Mouse (Mus musculus): ENCODE data around the gene 4930544D05Rik.

Gene 4930544D05Rik

DNA sequence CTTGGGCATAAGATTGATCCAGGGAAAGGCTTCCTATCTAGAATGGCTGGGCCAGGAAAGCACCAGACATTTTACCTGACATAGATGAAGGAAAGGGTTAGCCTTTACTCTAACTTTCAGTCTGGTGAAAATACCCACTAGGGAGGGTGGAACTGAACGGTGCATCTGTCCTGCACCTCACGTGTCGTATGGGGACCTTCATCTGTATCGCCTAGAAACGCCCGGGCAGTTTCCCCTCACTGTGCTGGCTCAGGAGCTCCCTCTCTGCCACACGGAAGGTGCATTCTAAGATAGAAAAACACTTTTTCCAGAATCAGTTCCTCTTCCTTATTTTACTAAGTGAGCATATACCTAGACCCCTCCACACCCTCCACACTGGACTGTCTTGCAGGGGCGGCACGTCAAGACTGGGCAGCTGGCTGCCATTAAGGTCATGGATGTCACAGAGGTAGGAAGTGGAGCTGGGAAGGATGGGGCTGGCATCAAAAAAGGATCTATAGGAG lies 17.1 kb upstream of the 4930544D05Rik start:
- DNase-seq (ENCODE audit: low spot score in 2 of 2) = no peak

DNA sequence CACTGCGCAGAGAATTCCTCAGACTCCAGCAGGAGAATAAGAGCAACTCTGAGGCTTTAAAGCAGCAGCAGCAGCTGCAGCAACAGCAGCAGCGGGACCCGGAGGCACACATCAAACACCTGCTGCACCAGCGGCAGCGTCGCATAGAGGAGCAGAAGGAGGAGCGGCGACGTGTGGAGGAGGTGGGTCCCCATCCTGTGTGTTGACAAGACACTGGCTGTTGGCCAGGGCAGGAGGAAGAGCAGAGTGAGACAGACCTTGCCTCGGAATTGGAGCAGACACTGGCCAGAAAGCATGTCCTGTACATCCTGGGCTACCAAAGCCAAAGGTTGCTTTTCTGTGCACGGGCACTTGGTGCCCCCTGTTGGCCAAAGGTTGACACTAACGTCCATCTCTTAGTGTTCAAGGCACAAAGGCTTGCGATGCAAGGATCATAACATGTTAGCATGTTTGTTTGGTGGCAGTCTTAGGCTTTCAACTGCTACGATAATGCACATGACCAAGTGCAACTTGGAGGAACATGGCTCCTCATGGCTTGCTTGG lies 10.6 kb upstream of the 4930544D05Rik start:
- peak; percentile 47 to 77 for DNase-seq (ENCODE audit: low spot score in 2 of 2)

DNA sequence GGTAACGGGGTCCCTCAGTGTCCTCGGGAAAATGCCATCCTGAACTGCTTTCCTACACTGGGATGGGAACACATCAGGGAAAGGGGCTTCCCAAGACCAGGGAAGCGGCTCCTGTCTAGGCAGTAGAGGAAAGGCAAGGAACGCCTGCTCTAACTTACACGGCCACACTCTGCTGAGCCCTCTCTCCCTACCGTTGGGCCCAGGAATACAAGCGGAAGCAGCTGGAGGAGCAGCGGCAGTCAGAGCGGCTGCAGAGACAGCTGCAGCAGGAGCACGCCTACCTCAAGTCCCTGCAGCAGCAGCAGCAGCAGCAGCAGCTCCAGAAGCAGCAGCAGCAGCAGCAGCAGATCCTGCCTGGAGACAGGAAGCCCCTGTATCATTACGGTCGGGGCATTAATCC lies 8.9 kb upstream of the 4930544D05Rik start:
- DNase-seq (ENCODE audit: low spot score in 2 of 2) = no peak

DNA sequence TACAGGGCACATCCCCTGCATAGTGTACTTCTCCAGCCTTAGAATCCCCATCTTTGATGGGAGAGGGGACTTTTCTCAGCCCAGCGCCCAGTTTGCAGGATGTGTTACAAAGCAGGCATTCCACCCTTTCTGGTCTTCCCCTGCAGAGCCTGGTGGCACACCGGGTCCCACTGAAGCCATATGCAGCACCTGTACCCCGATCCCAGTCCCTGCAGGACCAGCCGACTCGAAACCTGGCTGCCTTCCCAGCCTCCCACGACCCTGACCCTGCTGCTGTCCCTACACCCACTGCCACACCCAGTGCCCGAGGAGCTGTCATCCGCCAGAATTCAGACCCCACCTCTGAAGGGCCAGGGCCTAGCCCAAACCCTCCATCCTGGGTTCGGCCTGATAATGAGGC lies 8.0 kb upstream of the 4930544D05Rik start:
- DNase-seq (ENCODE audit: low spot score in 2 of 2) = no peak

DNA sequence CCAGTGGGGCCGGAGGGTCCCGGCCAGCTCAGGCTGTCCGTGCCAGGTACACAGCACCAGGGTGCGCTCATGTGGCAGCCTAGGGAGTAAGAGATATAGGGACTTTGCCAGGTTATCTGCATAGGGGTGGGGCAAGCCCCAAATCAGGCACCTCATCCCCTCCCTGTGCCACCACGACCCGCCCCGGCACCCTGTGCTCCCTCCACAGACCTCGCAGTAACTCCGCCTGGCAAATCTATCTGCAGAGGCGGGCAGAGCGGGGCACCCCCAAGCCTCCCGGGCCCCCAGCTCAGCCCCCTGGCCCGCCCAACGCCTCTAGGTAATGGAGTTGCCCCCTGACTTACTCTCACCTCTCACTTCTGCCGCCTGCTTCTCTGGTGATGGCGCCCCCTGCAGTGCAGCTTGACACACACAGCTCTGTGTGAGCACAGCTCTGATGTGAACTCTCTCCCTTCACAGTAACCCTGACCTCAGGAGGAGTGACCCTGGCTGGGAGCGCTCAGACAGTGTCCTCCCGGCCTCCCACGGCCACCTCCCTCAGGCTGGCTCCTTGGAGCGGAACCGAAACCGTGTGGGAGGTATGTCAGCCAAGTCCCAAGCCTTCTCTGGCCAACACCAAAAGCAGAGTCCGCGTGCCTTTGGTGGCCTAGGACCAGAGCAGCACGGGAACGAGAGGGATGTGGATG lies 7.1 kb upstream of the 4930544D05Rik start:
- DNase-seq (ENCODE audit: low spot score in 2 of 2) = no peak

DNA sequence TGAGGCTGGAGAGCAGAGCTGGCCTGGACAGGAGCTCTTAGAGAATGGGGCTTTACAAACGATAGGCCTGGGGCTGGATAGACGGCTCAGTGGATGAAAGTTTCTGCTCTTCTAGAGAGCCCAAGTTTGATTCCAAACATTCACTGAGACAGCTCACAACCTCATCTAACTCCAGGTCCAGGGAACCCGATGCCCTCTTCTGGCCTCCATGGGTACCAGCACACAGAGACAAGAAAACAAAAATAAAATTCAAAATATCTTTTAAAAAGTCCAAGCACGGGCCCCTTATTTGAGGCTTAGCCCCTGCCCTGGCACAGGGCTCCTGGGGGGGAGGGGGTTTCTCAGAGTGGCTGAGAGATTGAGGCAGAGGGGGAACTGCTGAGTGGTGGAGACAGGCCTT lies 4.9 kb upstream of the 4930544D05Rik start:
- DNase-seq (ENCODE audit: low spot score in 2 of 2) = no peak

DNA sequence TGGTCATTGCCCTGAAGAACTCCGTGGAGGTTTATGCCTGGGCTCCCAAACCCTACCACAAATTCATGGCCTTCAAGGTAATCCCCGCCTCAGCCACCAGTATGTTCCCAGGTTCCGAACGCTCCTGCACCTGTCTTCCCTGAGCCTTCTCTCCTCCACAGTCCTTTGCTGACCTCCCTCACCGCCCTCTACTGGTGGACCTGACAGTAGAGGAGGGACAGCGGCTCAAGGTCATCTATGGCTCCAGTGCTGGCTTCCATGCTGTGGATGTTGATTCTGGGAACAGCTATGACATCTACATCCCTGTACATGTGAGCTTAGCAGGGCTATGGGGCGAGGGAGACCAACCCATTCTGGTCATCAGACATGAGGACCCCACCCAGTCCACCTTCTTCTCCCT lies 3.1 kb upstream of the 4930544D05Rik start:
- no peak for DNase-seq (ENCODE audit: low spot score in 2 of 2)

DNA sequence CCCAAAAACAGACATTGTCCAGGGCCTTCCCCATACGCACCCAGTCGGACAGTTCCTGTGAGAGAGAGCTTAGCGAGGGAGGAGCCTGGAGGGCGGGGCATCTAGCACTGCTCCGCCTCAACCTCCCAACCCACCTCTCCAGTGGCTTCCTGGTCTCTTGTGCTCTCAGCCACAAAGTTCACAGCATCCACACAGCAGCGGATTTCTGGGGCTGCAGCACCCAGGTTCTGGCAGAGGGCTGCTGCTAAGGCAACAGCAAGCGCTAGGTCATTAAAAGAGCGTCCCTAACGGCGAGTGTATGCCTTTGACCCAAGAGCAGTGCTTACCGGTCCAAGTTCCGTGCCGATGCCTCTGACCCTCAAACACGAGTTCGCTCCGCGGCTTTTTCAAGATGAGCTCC lies 574 bp upstream of the 4930544D05Rik start:
- peak; percentile 68 to 74 for DNase-seq (ENCODE audit: low spot score in 2 of 2)

DNA sequence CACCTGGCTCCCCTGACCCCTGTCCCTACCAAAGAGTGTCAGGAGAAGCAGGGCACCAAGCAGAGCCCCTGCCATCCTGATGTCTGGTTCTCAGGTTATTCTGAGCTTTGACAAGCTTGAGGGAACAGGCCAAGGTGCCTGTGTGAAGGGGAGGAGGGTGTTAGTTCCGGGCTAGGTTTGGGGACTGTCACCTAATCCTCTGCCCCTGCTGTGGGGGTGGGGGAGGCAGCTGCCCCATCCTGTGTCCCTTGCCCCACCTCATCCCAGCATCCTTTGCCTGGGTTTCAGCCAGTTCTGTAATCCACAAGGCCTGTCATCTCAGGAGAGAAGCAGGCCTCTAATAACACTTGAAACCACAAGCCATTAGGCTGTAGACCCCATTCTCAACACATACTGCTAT lies 3.5 kb downstream of the 4930544D05Rik start, which contains the start of gene Chrne:
Gene Chrne, minus strand, starts transcription at position 116 of the 400 bp plus-strand sequence.
- no peak for DNase-seq (ENCODE audit: low spot score in 2 of 2)

DNA sequence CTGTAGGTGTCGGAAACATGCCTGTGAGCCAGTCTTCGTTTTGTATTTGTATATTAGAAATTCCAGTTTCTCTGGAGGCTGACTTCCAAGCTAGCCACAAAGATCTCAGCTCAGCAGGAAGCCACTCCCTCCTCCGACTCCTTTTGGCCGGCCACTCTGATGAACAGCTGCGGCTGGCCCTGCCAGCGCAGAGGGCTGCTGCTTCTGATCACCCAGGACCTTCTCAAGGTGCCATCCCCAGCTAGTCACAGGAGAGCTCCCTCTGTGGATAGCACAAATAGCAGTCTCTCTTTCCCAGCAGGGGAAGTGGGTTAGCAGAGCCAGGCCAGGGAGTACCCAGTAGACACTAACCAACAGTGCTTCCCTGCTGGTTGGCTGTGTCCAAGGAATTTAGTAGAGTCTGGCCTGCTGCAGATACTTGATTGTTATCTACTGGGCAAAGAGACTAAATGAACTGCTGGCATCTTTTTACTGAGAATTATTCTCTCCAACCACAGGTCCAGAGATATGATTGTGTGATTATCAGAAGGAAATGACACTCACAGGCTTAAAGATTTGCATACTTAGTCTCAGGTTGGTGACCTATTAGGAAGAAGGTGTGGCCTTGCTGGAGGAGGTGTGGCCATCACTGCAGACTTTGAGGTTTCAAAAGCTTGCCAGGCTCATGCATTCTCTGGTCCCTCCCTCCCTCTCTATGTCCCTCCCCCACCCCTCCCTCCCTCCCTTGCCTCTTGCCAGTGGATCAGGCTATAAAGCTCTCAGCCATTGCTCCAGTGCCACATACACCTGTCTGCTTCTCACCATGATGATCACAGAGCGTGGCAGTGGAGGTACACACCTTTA lies 6.5 kb downstream of the 4930544D05Rik start:
- no peak for DNase-seq (ENCODE audit: low spot score in 2 of 2)

DNA sequence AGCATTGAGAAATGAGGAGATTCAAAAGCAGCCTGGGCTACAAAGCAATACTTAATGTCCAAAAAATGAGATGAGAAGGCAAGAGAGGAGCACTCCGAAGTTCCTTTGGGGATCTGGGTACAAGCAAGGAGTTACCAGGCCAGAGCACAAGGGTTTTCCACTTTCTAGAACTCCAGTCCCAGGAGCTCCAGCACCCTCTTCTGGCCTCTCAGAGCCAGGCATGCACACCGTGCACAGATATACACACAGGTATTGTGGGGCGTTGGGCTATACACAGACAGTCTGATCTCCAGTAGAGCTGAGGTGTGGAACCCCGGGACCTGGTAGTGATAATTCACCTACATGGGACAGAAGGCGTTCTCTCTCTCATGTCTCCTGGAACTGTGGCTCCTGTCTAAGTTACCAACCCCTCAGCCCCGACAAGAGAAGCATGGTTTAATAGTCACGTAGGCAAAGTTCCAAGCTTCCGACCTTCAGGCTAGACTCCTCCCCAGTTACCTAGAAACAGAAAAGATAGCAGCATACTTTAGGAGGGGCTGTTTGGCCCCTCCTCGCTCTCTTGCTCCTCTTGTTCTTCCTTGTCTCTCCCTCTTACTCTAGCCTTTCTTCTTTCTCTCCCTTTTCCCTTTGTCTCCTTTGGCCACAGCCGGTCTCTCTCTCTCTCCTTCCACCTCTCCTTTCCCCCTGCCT lies 7.5 kb downstream of the 4930544D05Rik start:
- no peak for DNase-seq (ENCODE audit: low spot score in 2 of 2)

DNA sequence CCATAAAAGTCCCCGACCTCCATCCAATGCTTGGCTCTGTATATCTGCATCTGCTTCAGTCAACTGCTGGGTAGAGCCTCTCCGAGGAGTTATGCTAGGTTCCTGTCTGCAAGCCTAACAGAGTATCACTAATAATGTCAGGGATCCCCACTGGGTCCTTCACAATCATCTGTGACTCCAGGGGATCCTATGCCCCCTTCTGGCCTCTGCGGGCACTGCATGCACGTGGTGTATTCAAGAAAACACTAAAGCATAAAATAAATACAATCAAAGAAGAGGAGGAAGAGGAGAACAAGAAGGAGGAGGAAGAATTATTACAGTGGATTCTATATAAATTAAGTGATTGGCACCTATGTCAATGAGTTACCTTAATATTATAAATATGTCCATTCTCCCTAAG lies 9.8 kb downstream of the 4930544D05Rik start:
- no peak for DNase-seq (ENCODE audit: low spot score in 2 of 2)

DNA sequence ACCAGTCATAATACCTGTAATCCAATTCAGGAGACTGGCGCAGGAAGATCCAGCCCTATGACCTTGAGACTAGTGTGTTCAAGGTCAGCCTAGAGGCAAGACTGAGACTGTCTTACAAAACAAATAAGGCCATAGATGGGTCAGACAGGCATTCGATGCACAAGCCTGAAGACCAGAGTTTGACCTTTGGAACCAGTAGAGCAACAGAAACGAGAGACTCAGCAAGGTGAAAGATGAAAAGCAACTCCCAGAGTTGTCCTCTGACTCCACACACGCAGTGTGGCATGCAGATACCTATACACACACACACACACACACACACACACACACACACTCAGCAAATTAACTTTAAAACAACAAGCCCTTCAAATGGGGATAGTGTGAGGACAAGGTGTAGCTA lies 11.2 kb downstream of the 4930544D05Rik start:
- DNase-seq (ENCODE audit: low spot score in 2 of 2) = no peak

DNA sequence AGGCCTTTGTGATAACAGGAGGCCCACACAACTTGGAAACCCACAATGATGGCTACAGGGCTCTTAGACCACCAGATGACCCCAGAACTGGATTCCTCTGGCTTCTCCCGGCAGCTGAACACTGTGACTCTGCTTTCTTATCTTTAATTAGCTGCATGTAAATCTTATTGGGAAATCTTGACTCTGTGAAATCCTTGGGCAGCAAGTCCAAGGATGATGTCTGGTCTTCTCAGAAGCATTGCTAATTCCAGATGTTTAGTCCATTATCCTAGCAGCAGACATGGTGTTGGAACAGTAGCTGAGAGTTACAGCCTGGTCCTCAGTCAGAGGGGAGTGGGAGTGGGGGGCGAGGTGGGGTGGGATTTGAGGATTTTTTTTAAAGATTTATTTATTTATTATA lies 12.8 kb downstream of the 4930544D05Rik start:
- no peak for DNase-seq (ENCODE audit: low spot score in 2 of 2)

DNA sequence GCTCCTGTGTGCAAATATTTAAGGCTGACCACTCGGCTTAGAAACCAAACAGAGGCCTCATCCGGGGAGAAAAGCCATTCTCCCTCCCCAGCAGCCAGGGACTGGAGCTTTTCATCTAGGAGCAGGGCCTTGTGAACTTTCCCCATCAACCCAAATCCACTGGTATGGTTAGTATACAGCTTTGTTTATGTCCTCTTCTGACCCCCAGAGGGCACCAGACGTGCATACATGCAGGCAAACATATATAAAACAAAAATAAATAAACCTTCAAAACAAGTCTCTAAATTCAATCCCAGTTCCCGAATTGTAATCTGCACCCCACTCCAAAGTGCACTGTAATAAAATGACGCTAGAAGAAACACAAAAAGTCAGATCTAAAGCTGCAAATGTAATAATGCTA lies 13.9 kb downstream of the 4930544D05Rik start:
- DNase-seq (ENCODE audit: low spot score in 2 of 2) = no peak

DNA sequence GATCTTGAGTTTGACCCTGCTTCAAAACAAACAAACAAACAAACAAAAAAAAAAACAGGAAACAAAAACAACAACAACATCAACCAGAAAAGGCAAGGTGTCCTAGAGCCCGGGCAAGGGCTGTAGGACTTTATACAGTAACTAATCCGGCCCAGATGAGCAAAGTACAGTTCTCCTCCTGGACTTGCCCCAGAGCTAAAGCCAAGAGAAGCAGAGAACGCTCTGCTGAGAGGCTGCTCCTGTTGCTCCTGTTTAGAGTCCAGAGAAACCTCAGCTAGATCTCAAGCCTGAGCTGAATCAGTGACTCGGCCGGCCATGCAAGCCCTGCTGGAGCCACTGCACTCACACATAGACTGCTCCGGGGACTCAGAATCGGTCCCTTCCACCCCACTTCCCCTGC lies 14.5 kb downstream of the 4930544D05Rik start:
- DNase-seq (ENCODE audit: low spot score in 2 of 2) = no peak

DNA sequence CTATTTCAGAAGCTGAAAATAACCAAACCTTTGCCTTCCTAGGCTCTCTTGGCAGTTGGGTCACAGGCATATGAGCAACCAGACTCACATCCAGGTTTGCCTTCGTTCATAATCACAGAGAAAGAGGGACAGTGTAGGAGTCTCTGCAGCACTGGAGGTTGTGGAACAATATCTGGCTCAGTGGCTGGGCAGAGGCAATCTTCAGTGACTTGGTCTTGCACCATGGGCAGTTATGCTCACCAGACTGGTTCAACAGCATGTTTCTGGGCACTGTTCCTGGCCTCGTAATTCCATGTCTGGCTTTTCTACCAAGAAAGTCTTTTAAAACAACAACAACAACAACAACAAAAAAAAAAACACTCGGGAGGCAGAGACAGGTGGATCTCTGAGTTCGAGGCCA lies 20.0 kb downstream of the 4930544D05Rik start:
- DNase-seq (ENCODE audit: low spot score in 2 of 2) = no peak

DNA sequence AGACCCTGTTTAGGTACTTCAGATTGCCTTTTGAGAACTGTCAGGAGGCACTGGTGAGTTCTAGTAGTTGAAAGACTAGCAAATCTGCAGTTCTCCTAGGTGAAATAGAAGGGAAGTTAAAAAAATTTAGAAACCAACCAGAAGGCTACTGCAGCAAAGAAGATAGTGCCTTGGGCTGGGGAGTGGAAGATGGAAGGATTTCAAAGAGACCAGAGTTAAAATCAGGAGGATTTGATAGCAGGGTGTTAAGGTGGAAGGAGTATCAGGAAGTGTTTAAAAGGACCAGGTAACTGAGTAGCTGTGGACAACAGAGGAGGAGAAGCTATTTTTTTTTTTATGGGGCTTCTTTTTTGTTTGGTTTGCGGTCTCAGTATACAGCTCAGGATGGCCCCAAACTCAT lies 22.1 kb downstream of the 4930544D05Rik start:
- DNase-seq (ENCODE audit: low spot score in 2 of 2) = no peak

DNA sequence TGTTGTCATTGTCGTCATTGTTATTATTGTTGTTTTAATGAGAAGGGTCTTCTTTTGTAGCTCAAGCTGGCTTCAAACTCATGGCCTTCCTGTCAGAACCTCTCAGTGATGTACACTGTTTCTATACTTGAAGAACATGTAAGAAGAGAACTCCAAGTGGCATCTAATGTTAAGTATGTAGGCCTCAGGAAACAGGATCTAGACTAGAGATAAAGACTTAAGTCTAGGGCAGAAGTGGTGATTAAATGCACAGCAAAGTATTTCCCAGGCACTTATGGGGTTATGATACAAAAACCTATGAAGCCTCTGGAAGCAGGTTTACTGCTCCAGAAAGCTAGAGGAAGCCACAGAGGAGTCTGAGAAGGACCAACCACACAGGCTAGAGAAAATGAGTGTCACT lies 22.6 kb downstream of the 4930544D05Rik start:
- no peak for DNase-seq (ENCODE audit: low spot score in 2 of 2)

DNA sequence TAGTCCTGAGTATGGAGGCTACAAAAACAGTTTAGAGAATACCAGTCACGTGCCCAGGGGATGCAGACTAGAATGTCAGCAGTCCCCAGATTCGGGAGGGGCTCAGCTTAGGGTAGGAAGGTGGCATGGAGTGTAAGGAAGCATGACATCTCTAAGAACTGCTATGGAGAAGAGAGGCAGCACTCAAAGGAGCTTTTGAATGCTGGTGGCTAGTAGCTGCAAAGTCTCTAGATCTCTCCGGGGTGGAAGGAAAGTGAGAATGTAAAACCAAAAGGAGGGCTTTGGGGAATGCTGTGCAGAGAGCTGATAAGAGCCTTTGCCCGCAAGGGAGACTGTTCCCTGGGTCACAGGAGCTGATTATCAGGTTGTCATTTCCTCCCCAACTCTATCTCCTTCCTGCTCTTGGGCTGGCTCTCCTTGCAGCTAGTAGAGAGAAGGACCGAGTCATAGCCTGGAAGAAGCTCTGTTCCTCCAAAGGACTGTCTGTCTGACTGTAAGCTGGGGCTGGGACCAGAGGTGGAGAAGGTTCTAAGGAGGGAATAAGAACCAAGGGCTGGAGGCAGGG lies 23.1 kb downstream of the 4930544D05Rik start, which contains the start of gene Gp1ba:
Gene Gp1ba, plus strand, starts transcription at position 409 of the 565 bp plus-strand sequence.
- no peak for DNase-seq (ENCODE audit: low spot score in 2 of 2)

DNA sequence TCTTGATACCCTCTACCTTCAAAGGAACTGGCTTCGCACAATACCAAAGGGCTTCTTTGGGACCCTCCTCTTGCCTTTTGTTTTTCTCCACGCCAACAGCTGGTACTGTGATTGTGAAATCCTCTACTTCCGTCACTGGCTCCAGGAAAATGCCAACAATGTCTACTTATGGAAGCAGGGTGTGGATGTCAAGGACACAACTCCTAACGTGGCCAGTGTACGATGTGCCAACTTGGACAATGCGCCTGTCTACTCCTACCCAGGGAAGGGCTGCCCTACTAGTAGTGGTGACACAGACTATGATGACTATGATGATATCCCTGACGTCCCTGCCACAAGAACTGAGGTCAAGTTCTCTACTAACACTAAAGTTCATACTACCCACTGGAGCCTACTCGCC lies 24.3 kb downstream of the 4930544D05Rik start:
- DNase-seq (ENCODE audit: low spot score in 2 of 2) = no peak

DNA sequence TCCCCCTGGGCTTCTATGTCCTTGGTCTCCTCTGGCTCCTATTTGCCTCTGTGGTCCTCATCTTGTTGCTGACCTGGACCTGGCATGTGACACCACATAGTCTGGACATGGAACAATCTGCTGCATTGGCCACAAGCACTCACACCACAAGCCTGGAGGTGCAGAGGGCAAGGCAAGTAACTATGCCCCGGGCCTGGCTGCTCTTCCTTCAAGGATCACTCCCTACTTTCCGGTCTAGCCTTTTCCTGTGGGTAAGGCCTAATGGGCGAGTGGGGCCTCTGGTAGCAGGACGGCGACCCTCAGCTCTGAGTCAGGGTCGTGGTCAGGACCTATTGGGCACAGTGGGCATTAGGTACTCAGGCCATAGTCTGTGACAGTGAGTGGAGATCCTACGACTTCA lies 25.6 kb downstream of the 4930544D05Rik start:
- DNase-seq (ENCODE audit: low spot score in 2 of 2) = no peak

Data from heart, adult 9 months (tissue).